Mouse (Mus musculus): ENCODE results near the gene Abl1. TPM values are rescaled to one million over a fixed set of nuclear protein-coding genes. Genes with fewer than 3 reads are reported as not detected.
A peak's percentile ranks its signal among the peaks of the same experiment; 100 is the strongest.

The Abl1 gene
- polyA plus RNA-seq, 1 experiment from 2014 or later, result 40.1 TPM

DNA sequence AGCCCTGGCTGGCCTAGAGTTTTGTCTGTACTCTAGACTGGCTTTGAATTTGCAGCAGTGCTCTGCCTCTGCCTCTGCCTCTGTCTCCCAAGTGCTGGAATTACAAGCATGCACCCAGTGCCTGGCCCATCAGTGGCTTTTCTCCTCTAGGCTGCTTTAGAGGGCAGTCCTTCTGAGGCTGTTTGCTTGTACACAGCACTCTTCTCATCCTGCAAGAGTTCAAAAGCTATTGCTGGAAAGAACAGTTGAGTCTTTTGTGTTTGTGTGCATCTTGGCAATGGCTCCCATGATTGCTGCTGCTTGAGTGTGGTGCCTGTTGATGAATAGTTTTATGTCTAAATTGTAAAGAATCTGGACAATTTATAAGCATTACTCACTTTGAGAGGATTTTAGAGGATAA is 69.3 kb downstream of the Abl1 start:
- Histone ChIP-seq H3K9ac (no peak overlapping the region), H3K27me3 (no peaks in the 10 kb centered on the region), H3K4me2 (no peak overlapping the region), H3K9me3 (no peaks in the 10 kb centered on the region), H3K27ac (no peak overlapping the region), H3K36me3 (no peaks in the 10 kb centered on the region), H3K4me3 (no peak overlapping the region), H3K4me1 (peaks cover 24% of the 10 kb centered on the region)
- ATAC-seq (ENCODE audit: insufficient number of reproducible peaks, low FRiP score, low TSS enrichment, low read depth), result no peak

DNA sequence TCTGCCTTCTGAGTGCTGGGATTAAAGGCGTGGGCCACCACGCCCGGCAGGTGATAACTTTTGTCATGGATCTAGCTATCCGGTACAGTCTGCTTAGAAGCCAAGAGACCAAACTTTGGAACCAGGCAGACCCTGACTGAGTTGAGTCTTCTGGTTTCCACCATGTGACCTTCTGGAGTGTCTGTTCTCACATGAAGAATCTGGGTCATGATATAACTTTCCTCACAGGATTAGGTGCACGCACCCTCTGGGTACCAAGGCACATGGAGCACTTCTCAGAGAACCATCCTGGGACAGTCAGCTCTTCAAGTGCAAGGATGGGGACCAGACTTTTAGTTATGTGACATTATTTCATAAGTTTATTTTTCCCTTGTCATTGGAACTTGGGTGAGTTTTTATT is 70.8 kb downstream of the Abl1 start:
- peak overlapping the region; percentile 96; the same call in 1 of the 2 replicates for H3K27ac ChIP-seq
- ATAC-seq (ENCODE audit: insufficient number of reproducible peaks, low FRiP score, low TSS enrichment, low read depth), result no peak
- H3K36me3 ChIP-seq, result no peaks in the 10 kb centered on the region
- peak overlapping the region; percentile 77 for H3K4me2 ChIP-seq
- peak overlapping the region; percentile 98 for H3K9ac ChIP-seq
- peak overlapping the region; percentile 83 for H3K4me3 ChIP-seq
- H3K27me3 ChIP-seq, result no peaks in the 10 kb centered on the region
- no peaks in the 10 kb centered on the region for H3K9me3 ChIP-seq
- peaks cover 36% of the 10 kb centered on the region for H3K4me1 ChIP-seq
- WGBS, result 89% methylated on average over 5 of the region's 5 CpGs

DNA sequence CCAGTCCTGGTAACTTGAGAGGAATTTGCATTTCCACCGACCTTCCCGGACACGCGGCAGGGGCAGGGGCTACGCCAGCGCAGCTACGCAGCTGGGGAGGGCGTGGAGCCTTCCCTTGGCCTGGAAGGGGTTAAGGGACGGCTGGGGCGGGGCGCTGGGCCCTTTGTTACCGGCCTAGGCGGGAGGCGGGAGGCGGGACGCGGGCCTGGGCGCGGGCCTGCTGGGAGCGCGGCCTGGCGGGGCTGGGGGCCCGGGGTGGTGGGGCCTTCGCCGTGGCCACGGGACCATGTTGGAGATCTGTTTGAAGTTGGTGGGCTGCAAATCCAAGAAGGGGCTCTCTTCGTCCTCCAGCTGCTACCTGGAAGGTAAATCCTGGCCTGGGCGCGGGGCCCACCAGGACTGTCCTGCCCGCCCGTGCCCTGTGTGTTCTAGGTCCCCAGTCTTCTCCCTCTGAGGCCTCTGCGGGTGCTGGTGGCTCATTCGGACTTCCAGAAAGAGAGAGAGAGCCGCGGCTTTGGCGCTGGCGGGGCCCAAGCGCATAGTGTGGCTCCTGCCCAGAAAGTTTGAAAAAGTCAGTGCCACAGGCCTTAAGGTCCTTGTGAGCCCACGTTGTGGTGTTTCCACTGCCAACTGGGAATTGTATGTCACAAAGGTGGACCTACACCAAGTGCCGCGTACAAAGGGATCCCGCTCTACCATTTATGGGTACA is 71.7 kb downstream of the Abl1 start:
- Histone ChIP-seq H3K4me2 (peak overlapping the region; percentile 77), H3K9ac (peak overlapping the region; percentile 98), H3K9me3 (no peaks in the 10 kb centered on the region), H3K36me3 (no peaks in the 10 kb centered on the region), H3K27ac (peak overlapping the region; percentile 96), H3K27me3 (no peaks in the 10 kb centered on the region), H3K4me3 (peak overlapping the region; percentile 83), H3K4me1 (peaks cover 42% of the 10 kb centered on the region)
- WGBS, result under 1% methylated on average over 37 of the region's 42 CpGs
- ATAC-seq (ENCODE audit: insufficient number of reproducible peaks, low FRiP score, low TSS enrichment, low read depth), result peak; percentile 96

DNA sequence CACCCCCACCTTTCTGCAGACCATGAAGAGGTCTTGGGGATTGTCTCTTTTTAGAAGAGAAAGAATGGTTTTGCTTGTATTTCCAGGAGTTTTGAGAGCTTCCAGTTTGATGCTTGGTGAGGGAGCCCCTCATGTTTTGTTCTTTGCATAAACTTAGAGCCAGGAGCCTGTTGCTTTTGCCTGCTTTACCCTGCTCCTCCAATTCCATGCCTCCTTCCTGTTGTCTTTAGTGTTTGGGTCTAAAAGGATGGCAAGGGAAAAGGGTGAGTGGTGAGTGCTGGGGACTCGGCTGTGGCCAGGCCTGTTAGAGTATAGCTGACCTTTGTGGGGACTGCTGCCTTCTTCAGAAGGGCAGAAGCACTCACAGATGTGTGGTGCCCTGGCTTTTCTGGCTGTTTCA is 72.3 kb downstream of the Abl1 start:
- Histone ChIP-seq H3K9ac (peak overlapping the region; percentile 98), H3K36me3 (no peaks in the 10 kb centered on the region), H3K27me3 (no peaks in the 10 kb centered on the region), H3K4me1 (peaks cover 46% of the 10 kb centered on the region), H3K27ac (peak overlapping the region; percentile 96), H3K4me2 (peak overlapping the region; percentile 77), H3K4me3 (peak overlapping the region; percentile 83), H3K9me3 (no peaks in the 10 kb centered on the region)
- 4% methylated on average over 1 of the region's 1 CpGs for WGBS
- no peak for ATAC-seq (ENCODE audit: insufficient number of reproducible peaks, low FRiP score, low TSS enrichment, low read depth)

DNA sequence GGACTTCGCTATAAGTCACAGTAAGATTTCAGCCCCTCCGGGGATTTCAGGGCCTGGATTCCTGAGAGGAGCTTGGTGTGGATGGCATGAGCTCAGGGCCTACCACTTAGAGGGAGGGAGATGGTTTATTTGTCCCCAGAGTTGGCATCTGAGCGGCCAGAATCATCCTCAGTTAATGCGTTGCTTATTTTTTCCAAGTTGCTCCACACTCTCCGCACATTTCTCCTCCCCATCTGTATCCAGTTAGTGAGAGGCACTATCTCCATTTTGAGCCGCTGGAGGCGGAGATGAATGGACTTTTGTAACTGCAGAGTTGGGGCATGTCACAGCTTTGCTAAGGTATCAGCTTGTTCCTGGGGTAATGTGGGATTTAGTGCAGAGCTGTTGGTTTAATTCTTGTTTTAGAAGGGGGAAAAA is 72.9 kb downstream of the Abl1 start:
- Histone ChIP-seq H3K4me1 (peaks cover 51% of the 10 kb centered on the region), H3K27ac (peak overlapping the region; percentile 96), H3K4me2 (peak overlapping the region; percentile 77), H3K9ac (peak overlapping the region; percentile 98), H3K36me3 (no peaks in the 10 kb centered on the region), H3K4me3 (peak overlapping the region; percentile 83), H3K27me3 (no peaks in the 10 kb centered on the region), H3K9me3 (no peaks in the 10 kb centered on the region)
- no peak for ATAC-seq (ENCODE audit: insufficient number of reproducible peaks, low FRiP score, low TSS enrichment, low read depth)
- WGBS, result 1% methylated on average over 7 of the region's 7 CpGs

DNA sequence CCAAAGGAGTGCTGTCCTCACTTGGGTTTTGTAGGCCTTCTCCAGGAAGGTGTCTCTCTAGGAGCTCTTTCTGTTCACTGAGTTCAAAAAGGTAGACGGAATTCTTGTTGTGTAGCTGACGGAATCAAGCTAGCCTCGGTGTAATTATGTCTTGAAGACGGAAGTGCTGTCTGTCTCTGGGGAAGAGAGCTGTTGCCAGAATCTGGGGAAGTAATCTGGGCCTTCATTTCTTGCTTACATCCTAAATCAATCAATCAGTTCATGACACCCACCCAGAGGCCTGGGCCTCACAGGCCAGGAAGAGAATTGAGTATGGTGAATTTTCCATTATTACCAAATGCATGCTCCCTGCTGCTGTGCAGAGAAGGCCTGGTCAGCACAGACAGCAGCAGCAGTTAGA is 73.4 kb downstream of the Abl1 start:
- H3K4me1 ChIP-seq, result peaks cover 54% of the 10 kb centered on the region
- H3K36me3 ChIP-seq, result no peaks in the 10 kb centered on the region
- H3K9me3 ChIP-seq, result no peaks in the 10 kb centered on the region
- 1% methylated on average over 4 of the region's 4 CpGs for WGBS
- peak overlapping the region; percentile 77 for H3K4me2 ChIP-seq
- H3K9ac ChIP-seq, result peak overlapping the region; percentile 98
- H3K27me3 ChIP-seq, result no peaks in the 10 kb centered on the region
- peak overlapping the region; percentile 83 for H3K4me3 ChIP-seq
- H3K27ac ChIP-seq, result peak overlapping the region; percentile 96
- no peak for ATAC-seq (ENCODE audit: insufficient number of reproducible peaks, low FRiP score, low TSS enrichment, low read depth)

DNA sequence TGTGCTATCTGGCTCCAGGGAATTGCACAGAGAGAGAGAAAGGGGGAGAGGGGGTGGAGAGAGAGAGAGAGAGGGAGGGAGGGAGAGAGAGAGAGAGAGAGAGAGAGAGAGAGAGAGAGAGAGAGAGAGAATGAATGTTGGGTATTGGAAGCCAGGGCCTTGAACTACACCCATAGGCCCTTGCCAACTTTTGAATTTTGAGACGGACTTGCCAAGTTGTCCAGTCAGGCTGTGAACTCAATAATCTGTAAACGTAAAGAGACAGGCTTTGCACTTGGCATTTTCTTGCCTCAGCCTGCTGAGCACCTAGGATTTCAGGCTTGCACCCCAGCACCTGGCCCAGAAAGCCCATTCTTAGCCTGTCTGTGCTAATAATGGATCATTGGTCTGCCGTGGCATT is 74.0 kb downstream of the Abl1 start:
- WGBS, result 27% methylated on average over 3 of the region's 3 CpGs
- Histone ChIP-seq H3K27ac (peak overlapping the region; percentile 96), H3K4me2 (peak overlapping the region; percentile 77), H3K9ac (0 out of 2 replicates have a peak overlapping the region, but pooled peaks have one; percentile 7), H3K4me1 (peaks cover 58% of the 10 kb centered on the region), H3K36me3 (no peaks in the 10 kb centered on the region), H3K9me3 (no peaks in the 10 kb centered on the region), H3K27me3 (no peaks in the 10 kb centered on the region), H3K4me3 (peak overlapping the region; percentile 83)
- ATAC-seq (ENCODE audit: insufficient number of reproducible peaks, low FRiP score, low TSS enrichment, low read depth), result no peak

DNA sequence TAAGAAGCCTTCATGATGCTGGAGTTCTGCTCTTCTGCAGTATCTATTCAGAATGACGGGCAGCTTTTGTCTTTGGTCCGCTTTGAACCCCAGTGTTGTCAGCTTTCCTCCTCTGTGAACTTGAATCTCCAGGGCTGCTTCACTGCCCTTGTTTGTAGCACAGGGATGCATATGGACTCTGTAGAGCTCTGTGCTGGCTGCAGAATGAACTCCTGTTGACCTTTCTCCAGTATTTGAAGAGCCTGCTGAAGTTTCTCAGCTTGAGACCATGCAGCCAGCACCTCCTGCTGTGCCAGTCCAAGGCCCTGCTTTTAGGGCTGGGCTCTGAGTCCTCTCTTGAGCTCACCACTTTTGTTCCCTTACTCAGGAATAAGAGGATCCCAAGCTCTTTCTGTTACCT is 74.7 kb downstream of the Abl1 start:
- ATAC-seq (ENCODE audit: insufficient number of reproducible peaks, low FRiP score, low TSS enrichment, low read depth), result no peak
- Histone ChIP-seq H3K9me3 (no peaks in the 10 kb centered on the region), H3K9ac (no peak overlapping the region), H3K4me1 (peaks cover 64% of the 10 kb centered on the region), H3K4me2 (peak overlapping the region; percentile 77), H3K27me3 (no peaks in the 10 kb centered on the region), H3K36me3 (no peaks in the 10 kb centered on the region), H3K4me3 (no peak overlapping the region), H3K27ac (no peak overlapping the region)
- WGBS, result 52% methylated on average over 2 of the region's 2 CpGs

DNA sequence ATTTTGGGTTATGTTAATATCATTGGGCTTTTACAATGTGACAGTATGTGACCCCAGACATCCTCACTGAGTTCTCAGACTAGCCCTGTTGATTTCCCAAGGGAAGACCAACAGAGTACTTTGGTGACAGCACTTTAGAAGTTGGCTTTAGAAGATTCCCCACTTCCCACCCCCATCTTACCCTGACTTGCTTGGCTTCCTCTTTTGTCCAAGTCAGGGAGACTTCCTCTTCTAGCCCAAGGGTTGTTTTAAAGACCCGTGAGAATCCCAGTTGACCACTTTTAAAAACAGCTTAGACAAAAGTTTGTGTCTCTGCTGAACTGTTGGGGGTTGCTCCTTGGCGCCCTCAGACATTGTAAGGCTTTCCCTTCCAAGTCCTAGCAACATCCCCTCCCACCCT is 75.1 kb downstream of the Abl1 start:
- WGBS, result 45% methylated on average over 2 of the region's 2 CpGs
- Histone ChIP-seq H3K27me3 (no peaks in the 10 kb centered on the region), H3K27ac (no peak overlapping the region), H3K4me1 (peaks cover 68% of the 10 kb centered on the region), H3K9ac (no peak overlapping the region), H3K9me3 (no peaks in the 10 kb centered on the region), H3K4me3 (no peak overlapping the region), H3K36me3 (no peaks in the 10 kb centered on the region), H3K4me2 (0 out of 2 replicates have a peak overlapping the region, but pooled peaks have one; percentile 77)
- ATAC-seq (ENCODE audit: insufficient number of reproducible peaks, low FRiP score, low TSS enrichment, low read depth), result no peak

DNA sequence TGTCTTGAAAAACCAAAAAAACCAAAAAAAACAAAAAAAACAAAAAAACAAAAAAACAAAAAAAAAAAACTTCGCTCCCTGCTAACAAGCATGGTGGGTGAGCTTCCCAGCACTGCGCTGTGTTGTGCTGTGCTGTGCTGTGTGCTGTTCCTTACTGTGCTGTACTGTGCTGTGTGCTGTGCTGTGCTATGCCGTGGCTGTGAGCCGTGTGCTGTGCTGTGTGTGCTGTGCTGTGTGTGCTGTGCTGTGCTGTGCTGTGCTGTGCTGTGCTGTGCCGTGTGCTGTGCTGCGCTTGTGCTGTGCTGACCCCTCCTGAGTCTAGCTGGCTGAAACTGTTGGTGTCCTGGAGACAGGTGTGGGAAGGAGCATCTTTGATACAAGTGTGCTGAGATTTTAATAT is 78.9 kb downstream of the Abl1 start:
- WGBS, result 96% methylated on average over 6 of the region's 6 CpGs
- Histone ChIP-seq H3K27ac (no peak overlapping the region), H3K4me2 (no peak overlapping the region), H3K9me3 (no peaks in the 10 kb centered on the region), H3K36me3 (no peaks in the 10 kb centered on the region), H3K9ac (no peak overlapping the region), H3K27me3 (no peaks in the 10 kb centered on the region), H3K4me1 (peaks cover 85% of the 10 kb centered on the region), H3K4me3 (no peak overlapping the region)
- ATAC-seq (ENCODE audit: insufficient number of reproducible peaks, low FRiP score, low TSS enrichment, low read depth), result no peak

DNA sequence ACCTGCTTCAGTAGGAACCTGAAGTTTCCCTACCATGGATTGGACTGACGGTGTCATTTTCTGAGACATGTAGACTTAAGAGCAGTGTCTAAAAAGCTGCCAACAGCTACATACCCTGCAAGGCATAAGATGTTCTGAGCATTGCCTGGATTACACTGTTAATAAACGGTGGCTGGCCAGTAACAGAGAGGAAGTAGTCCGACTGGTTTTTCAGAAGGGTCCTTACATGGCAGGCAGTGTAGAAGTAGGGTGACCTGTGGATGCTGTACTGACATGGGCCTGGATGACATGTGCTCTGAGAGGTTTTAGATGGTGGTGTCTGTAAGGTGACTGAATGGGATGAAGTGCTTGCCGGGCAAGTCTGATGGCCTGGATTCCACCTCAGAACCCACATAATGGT is 79.6 kb downstream of the Abl1 start:
- Histone ChIP-seq H3K36me3 (no peaks in the 10 kb centered on the region), H3K4me3 (no peak overlapping the region), H3K27me3 (no peaks in the 10 kb centered on the region), H3K27ac (no peak overlapping the region), H3K4me2 (no peak overlapping the region), H3K9ac (no peak overlapping the region), H3K9me3 (no peaks in the 10 kb centered on the region), H3K4me1 (peaks cover 80% of the 10 kb centered on the region)
- WGBS, result 56% methylated on average over 4 of the region's 4 CpGs
- no peak for ATAC-seq (ENCODE audit: insufficient number of reproducible peaks, low FRiP score, low TSS enrichment, low read depth)

DNA sequence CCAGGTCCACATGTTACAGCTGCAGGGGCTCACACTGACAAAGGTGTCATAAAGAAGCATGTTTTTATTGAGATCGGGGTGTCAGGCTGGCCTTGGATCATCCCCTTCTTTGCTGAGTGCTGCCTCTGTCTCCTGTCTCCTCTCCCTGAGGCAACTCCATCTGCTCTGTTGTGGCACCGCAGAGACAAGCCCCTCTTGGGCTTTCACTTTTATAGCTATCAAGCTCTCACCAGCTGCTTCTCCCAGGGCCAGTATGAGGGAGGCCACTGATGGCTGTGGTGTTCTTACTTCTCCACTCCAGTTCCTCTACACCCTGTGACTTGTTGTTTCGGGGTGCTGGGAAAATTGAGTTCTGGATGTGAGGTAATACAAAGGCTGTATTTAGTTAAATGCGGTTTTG is 80.9 kb downstream of the Abl1 start:
- Histone ChIP-seq H3K9me3 (no peaks in the 10 kb centered on the region), H3K36me3 (0 out of 2 replicates have a peak, but pooled peaks cover 2% of the 10 kb centered on the region), H3K4me3 (no peak overlapping the region), H3K4me2 (peak overlapping the region; percentile 22), H3K9ac (no peak overlapping the region), H3K27ac (peak overlapping the region; percentile 85), H3K27me3 (no peaks in the 10 kb centered on the region), H3K4me1 (peaks cover 71% of the 10 kb centered on the region)
- 26% methylated on average over 4 of the region's 4 CpGs for WGBS
- no peak for ATAC-seq (ENCODE audit: insufficient number of reproducible peaks, low FRiP score, low TSS enrichment, low read depth)
